Mouse (Mus musculus) layer of hippocampus, adult 9-10 months (tissue): ENCODE measurements around the gene Mfsd6.

Source experiments
- DNase-seq: peaks from one replicate; pipeline ENCODE4 v3.0.0; 2022; ENCODE audit warnings: low spot score

Mfsd6 gene

DNA sequence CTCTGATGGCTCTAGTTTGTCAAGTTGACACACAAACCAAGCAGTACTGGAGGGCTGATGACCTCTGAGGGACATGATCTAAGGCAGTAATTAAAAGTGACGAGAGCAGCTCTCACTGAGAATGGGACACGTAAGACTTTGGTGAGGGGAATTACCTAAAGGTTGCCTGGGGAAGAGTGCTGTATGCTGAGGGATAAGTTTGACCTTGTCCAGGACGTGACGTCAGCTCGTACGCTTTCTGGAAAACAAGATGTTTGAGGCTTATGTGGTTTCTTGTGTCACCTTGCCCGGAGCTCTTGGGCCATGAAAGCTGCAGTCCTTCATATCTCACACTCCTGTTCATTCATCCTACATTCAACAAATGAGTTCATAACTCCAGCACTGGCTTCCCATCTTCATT lies 88.2 kb downstream of the Mfsd6 start:
- DNase-seq = no peak

DNA sequence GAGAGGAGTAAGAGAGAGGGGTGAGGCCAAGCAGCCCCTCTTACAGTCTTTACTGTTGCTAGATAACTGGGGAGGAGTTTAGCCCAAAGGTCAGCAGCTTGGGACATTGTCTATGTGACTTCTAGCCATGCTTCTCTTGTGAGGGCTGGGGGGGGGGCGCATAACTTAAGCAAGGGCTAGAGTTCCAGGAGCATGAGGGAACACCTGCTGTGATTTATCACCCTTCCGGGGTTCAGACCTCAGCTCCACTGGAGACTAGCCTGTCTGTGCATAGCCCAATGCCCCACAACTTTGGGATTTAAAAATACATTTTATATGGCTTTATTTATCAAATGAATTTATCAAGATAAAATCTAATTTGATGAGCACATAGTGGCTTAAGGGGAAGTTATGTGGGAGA lies 89.2 kb downstream of the Mfsd6 start:
- DNase-seq = no peak

DNA sequence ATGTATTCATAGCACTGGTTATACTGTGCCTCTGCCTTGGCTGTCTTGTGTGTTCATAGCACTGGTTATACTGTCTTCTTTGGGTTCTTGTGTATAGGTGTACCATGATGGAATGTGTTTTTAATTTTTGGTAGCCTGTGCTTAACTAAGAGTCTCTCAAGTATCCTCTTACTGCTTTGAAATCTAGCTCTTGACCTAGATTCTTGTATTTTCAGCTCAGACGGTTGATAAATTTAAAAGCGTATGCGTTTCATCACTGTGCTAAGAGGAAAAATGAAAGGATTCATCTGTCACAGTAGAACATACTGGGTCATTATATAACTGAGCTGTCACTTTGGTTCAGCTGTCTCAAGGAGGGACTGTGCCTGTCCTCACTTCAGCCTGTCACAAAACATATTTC lies 91.3 kb downstream of the Mfsd6 start:
- no peak for DNase-seq

DNA sequence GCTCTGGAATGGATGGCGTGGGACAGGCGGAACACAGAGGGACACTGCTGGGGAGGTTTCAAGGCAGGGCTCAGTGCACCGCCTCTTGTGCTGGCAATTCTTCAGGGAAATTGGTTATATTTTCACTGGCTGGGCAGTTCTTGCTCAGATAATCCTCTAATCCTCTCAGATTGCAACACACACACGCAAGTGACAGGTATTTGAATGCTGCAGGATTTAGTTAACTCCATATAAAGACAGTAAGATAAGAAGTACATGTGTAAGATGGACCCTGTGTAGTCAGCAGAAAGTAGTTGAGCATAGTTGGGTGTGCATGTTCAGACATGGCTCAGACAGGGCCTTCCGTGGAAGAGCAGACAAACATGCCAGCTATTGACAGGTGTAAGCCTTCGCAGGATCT lies 93.0 kb downstream of the Mfsd6 start:
- DNase-seq = no peak

DNA sequence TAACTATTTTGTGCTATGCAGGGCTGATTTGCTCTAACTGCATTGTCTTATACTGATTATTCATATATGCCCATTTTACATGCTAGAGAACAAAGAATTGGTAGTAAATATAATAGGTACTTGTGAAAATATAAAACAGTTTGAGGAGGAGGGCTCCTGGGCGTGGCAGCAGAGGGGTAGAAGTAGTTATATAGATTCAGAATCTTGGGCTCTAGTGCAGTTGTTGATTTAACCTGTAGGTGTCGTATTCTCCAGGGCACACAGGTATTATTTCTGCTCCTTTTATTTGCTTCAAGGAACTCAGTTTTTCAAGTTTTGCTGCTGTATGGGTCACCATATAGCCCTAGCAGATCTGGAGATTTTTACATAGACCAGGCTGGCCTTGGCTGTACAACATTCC lies 95.7 kb downstream of the Mfsd6 start:
- DNase-seq = no peak

DNA sequence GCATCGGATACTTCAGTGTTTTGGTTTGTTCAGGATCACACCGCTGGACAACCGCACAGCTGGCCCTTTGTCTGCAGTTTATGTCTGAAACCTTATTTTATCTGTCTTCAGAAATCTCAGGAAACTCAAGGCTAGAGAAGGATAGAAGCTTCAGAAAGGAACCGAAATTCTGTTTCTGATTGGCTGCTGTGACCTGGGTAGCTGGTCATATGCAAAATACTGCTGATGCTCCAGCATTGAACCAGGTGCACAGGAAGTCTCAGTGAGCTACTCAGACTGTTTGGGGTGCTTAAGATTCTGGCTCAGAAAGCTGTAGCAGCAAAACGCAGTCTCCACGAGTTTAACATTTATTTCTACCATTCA lies 96.3 kb downstream of the Mfsd6 start:
- no peak for DNase-seq

DNA sequence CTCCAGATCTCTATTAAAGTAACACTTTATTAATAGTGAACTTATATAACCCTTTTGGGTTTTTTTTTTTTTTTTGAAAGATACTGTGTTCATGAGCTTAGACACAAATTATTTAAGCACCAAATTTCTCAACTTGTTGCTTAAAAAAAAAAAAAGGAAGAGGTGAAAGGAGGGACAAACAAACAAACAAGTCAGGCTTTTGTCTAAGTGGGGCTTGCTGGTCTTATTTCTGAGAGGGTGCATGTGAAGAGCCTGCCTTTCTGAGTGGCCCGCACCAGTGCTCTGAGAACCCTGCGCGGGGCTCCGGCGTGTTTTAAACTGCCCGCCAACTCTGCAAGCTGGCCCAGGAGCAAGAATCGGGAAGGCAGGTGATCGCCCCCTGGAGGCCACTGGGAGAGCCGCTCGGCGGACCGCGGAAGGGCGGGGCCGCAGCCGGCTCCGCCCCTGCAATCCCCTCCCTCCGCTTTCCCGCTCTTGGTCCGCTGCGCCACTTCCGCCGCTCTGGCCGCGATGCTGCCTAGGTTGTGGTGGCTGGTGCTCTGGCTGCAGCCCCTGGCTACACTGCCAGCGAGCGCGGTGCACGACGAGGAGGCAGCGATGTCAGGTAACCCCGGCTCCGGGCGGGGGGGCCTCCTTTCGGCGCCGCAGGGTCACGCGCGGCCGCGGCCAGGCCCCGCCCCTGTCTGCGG lies 96.9 kb downstream of the Mfsd6 start, which contains the start of gene Nemp2:
TSS of gene Nemp2 (plus strand) at position 456 of the 689 bp plus-strand sequence.
- peak; percentile 87 for DNase-seq

DNA sequence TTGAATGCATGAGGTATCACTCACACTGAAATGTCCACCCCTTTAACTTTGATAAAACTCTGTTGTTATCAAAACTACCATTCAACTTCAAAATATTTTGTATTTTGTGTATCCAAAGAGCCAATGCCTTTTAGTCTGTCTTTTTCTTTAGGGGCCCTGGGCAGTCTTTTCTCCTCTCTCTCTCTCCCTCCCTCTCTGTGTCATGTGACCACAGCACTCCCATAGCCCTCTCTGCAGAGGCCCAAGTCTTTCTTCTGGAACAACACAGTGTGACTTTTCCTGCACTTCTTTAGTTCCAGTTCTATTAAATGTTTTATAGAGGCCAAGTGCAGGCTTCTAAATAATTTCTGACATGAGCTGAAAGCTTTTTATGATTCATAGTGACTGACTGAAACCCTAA lies 106.8 kb downstream of the Mfsd6 start:
- DNase-seq = no peak

DNA sequence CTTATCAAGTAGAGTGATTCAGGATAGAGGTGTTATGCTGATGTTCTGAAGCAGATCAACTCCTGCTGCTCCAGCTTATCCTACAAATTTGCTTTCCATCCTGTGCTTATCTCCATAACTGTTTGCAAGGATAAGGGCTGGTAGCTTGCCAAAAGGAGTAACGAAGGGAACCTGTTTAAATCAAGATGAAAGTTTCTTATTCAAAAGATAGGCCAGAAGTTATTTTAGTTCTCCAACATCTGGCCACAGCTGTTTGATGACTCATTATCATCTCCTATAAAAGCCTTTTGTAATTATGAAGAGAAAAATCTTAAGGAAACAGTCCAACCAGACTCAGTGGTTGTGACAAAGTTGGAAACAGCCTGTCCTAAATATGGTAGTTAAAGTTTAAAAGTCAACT lies 109.0 kb downstream of the Mfsd6 start:
- DNase-seq = no peak

DNA sequence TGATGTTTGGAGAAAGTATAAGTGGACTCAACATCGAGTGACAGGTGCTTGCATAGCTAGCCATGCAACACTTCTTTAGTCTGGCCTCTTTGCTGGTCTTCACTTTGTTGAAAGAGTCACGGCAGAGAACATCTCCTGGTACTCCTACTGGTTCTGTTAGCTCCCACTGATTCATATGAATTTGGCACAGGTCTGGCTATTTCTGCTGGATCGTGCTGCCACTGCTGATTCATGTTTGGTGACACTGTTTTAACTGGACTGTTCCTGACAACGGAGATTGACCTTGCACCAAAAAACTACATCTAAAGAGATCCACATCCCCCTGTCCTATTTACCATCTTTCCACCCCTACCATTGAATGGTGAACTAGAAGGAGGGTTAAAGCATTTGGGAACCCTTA lies 118.8 kb downstream of the Mfsd6 start:
- no peak for DNase-seq

DNA sequence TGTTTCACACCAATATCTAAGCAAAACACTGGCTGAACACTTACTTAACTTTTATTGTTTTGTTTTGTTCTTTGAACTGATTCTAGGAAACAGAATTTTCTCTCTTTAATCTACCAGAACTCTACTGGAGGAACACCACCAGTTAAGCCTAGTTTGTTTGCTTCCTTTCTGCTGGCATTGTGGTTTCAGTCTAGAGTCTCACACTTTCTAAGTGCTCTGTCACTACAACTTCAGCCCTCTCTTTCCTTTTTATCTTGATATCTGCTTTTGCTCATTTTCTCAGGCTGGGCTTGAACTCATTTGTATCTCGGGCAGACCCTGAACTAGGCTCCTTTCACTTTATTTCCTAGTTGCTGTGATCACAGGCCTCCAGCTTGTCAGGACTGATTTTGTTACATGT lies 119.6 kb downstream of the Mfsd6 start:
- DNase-seq = no peak
